Mouse (Mus musculus): ENCODE results near the gene Hnf4a.
A peak's percentile ranks its signal among the peaks of the same experiment; 100 is the strongest.
"Not testable (repeated sequence)": the region's sequence is repeated elsewhere in the genome, so short reads cannot be mapped to it uniquely, and the experiment has no call there.

The Hnf4a gene

GRCm38 (mm10) chr2:163506300-163507004 is at the start of gene Hnf4a:
Hnf4a (plus strand) TSS chr2:163506808.
- no peak for DNase-seq (ENCODE audit: low read depth, low spot score)

DNA sequence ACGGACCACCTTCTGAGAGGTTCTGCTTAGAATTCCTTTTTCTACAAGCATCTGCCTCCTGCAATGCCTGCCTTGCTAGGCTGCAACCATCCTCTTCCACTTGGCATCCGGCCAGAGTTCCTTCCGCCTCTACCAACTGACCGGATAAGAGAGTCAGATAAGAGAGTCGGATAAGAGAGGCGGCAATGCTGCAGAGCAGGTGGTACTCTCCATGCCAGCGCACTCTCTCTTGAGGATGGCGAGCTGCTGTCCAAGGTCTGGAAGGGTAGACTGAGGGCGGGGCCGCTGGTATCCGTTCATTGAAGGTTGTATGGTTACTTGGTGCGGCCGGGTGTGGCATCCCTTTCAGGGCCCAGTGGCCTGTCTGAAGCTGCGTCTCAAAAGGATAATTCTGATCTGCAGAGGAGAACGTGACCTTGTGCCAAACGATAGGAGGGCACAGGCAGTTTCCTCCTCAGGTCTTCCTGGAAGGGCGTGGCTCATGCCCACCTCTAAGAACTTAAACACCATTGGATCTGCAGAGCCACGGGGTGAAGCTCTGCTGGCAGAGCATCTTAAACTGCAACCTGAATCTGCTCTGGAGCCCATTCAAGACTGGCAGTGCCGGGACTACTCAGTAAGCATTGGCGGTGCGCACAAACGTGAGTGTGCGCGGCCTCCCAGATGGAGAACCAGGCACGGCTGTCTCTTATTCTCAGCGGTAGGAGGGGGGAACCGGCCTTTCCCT is 47.9 kb upstream of the Hnf4a start:
- DNase-seq (ENCODE audit: low read depth, low spot score): no peak

GRCm38 (mm10) chr2:163459380-163459779 is 47.2 kb upstream of the Hnf4a start:
- no peak for DNase-seq (ENCODE audit: low read depth, low spot score)

DNA sequence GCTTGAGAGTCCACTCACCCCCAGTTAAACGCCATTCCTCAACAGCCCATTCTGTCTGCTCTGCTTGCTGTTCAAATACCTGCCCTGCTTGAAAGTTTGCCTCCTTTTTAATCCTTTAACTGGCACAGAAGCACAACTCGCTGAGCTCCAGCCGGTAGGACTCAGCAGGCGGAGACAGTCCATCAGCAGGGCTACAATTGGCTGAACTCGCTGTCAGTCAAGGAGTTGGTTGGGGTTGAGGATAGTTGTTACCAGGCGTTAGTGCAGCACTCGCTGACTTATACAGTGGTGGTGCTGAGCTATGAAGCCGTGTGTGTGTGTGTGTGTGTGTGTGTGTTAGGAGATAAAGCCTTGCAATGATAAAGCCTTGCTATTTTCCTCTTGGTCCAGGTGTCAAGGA is 46.0 kb upstream of the Hnf4a start:
- no peak for DNase-seq (ENCODE audit: low read depth, low spot score)

DNA sequence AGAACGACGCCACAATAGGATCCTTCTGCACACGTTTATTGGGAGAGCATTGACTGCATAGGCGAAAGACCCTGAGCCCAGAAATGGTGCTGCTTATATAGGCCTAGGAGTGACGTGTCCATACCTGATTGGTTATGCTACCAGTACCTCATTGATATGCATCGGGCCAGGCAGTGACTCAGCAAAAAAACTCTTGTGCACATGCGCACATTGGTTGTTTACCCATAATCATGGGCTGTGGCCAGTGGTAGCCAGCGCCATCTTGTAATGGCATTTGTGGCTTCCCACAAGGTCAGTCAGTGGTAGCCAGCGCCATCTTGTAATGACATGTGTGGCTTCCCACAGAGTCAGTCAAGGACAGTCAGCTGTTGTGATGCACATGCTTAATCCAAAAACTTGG is 45.3 kb upstream of the Hnf4a start:
- not testable (repeated sequence) for DNase-seq (ENCODE audit: low read depth, low spot score)

GRCm38 (mm10) chr2:163462386-163462785 is 44.2 kb upstream of the Hnf4a start:
- DNase-seq (ENCODE audit: low read depth, low spot score): no peak

DNA sequence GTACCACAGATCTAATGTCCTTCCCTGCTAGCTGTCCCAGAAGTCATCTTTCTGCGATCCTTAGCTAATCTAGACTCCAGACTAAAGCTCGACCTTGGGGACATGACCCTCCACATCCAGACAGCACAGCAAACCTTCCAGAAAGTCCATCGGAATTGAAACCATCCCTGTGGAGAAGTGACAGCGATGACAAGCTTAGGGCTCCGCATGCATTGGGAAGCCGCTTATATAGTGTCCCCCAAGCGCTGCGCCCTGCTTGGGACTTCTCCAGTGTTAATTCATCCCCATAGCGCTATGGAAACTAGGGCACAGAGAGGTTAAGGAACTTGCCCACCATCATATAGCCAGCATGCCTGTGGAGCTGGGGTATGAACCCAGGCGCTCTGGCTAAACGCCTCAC is 43.8 kb upstream of the Hnf4a start:
- no peak for DNase-seq (ENCODE audit: low read depth, low spot score)

GRCm38 (mm10) chr2:163463251-163463769 is 43.3 kb upstream of the Hnf4a start:
- peak; percentile 61 for DNase-seq (ENCODE audit: low read depth, low spot score)

- no peak for DNase-seq (ENCODE audit: low read depth, low spot score)
Measured at GRCm38 (mm10) chr2:163463998-163464397, 42.6 kb upstream of the Hnf4a start.

GRCm38 (mm10) chr2:163464562-163464961 is 42.0 kb upstream of the Hnf4a start:
- DNase-seq (ENCODE audit: low read depth, low spot score): no peak

- DNase-seq (ENCODE audit: low read depth, low spot score): no peak
Measured at GRCm38 (mm10) chr2:163466771-163467170, 39.8 kb upstream of the Hnf4a start.

DNA sequence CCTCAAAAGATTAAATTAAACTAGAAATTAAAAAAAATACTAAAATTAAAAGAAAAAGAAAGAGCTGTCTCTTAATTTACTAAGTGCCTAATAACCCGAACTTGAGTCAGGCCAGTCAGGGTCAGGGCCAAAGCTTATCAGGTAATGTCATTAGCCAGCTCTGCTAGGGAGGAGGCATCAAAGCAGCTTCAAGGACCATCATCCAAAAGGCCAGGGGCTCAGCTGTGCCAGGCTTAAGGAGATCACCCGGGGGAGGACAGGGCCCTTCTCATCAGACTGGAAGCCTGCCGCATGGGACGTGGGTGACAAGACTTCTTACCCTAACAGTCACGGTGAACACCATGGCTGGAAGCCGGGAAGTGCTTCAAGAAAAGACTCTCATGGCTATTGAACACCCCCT is 39.0 kb upstream of the Hnf4a start:
- DNase-seq (ENCODE audit: low read depth, low spot score): no peak

DNA sequence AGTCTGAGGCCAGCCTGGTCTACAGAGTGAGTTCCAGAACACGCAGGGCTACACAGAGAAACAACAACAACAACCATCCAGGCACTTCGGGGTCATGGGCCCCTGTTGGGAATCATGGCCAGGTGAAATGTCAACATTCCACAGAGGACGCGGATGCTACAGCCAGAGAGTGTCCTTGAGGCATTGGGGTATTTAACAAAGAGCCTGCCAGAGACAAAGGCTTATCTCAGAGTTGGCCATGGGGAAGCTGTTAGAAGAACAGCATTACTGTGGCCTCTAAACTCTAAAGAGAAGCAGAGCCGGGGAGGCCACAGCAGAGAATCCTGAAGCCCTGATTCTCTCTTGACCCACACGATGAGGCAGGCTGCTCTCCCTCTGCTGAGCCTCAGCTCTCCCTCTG is 37.7 kb upstream of the Hnf4a start:
- DNase-seq (ENCODE audit: low read depth, low spot score): no peak

GRCm38 (mm10) chr2:163469711-163470110 is 36.9 kb upstream of the Hnf4a start:
- DNase-seq (ENCODE audit: low read depth, low spot score): no peak

- DNase-seq (ENCODE audit: low read depth, low spot score): no peak
Measured at GRCm38 (mm10) chr2:163471136-163471535, 35.5 kb upstream of the Hnf4a start.

- no peak for DNase-seq (ENCODE audit: low read depth, low spot score)
Measured at GRCm38 (mm10) chr2:163471710-163472465, 34.7 kb upstream of the Hnf4a start.

GRCm38 (mm10) chr2:163472466-163472851 is 34.1 kb upstream of the Hnf4a start, which contains the start of gene Fitm2:
Fitm2 (minus strand) TSS chr2:163472629.
- DNase-seq (ENCODE audit: low read depth, low spot score): peak; percentile 97

DNA sequence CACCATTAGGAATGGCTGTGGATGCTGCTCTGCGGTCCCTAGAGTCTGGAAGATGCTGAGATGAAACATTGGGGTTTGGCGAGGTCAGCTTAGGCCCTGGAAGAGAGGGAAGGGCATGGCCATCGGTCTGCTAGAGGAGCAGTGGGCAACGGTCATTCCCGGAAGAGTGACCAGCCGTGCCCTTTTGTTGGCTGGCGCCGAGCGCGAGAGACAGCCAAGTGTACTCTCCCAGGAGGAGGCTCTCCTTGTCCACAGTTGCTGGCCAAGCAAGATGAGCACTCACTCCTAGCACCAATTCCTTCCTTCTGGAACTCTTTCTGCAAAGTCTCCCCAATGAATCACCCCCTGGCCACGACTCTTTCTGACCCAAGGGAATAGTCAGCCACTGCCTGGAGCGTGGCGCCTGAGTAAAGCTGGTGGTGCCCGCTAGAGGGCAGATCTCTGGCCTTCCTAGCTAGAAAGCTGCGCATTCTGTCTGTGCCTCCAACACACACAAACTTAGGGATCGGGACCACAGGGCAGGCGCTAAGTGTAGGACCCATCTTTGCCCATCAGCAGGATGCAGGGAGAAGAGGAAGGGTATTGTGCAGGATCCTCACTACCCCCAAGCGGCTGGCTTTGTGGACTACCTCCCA is 26.3 kb upstream of the Hnf4a start:
- DNase-seq (ENCODE audit: low read depth, low spot score): peak; percentile 52

GRCm38 (mm10) chr2:163481539-163482029 is 25.0 kb upstream of the Hnf4a start:
- no peak for DNase-seq (ENCODE audit: low read depth, low spot score)

DNA sequence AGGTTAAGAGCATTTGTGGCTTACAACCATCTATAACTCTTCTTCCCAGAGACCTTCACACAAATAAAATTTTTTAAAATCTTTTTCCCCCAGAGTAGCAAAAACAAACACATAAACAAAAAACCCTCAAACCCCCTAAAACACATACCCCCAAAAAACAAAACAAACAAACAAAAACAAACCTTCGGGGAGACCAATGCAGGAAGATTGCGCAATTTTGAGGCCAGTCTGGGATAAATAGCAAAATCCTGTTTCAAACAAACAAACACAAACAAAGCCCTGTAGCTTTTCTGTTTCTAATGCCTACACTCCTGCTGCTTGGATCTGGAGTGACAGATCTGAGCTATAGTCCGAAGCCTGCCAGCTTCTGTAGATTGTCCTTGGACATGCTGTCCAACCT is 19.2 kb upstream of the Hnf4a start:
- no peak for DNase-seq (ENCODE audit: low read depth, low spot score)

- no peak for DNase-seq (ENCODE audit: low read depth, low spot score)
Measured at GRCm38 (mm10) chr2:163489725-163490291, 16.8 kb upstream of the Hnf4a start.
